Mouse (Mus musculus): Measurements from ENCODE around the gene Mnt. TPM values are rescaled to one million over a fixed set of nuclear protein-coding genes. Genes with fewer than 3 reads are reported as not detected.

Gene Mnt
- polyA plus RNA-seq, 1 experiment from 2014 or later = 5.1 TPM

DNA sequence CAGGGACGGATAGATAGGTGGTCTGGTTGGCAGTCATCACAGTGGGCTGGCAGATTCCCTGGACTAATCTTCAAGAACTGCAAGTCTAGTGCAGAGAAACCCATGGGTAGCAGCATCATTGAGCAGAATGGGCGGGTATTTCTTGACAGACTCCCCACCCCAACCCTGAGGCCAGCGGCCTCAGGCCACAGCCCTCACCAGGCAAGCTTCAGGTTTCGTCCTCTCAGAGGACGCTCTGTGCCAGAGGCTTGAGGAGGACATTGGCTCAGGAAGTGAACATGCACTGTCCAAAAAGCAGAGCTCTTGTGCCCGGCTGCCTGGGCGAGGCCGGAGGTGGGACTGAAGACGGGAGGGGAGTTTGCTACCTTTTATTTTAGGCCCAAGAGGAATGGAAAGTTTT lies 33.7 kb downstream of the Mnt start:
- H3K9ac ChIP-seq = no peak overlapping the region
- WGBS = 79% methylated on average over 9 of the region's 9 CpGs

DNA sequence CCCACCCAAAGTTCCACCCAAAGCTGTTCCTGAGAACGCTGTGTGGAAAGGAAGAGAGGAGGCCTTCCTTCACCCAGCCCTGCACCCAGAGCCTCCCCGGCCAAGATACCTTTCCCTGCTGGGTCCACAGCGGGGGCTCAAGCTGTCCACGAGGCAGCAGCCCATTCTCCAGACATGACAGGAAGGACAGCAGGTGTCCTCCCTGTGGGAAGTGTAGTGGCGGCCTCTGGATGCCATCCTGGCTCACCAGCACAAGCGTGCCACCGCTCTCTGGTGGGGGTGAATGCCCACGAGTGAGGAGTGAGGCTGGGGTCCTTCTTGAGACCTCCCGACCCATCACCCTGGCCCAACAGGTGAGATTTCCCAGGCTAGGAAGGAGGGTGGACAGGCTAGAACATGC lies 34.5 kb downstream of the Mnt start:
- Histone ChIP-seq H3K27me3 (no peaks in the 10 kb centered on the region), H3K9ac (no peak overlapping the region), H3K27ac (no peak overlapping the region), H3K36me3 (0 out of 2 replicates have a peak, but pooled peaks cover 6% of the 10 kb centered on the region), H3K4me3 (no peak overlapping the region), H3K4me2 (no peak overlapping the region), H3K4me1 (peaks cover 13% of the 10 kb centered on the region; the same call in 1 of the 2 replicates), H3K9me3 (no peaks in the 10 kb centered on the region)
- WGBS = 76% methylated on average over 9 of the region's 9 CpGs
- no peak for ATAC-seq (ENCODE audit: insufficient number of reproducible peaks, low FRiP score, low TSS enrichment, low read depth)

More for the DNA sequence above, 33.7 kb downstream of the Mnt start:
- Histone ChIP-seq H3K4me2 (no peak overlapping the region), H3K36me3 (peaks cover 11% of the 10 kb centered on the region; the same call in 1 of the 2 replicates), H3K27me3 (no peaks in the 10 kb centered on the region), H3K27ac (no peak overlapping the region), H3K4me3 (no peak overlapping the region), H3K4me1 (peaks cover 13% of the 10 kb centered on the region; the same call in 1 of the 2 replicates), H3K9me3 (no peaks in the 10 kb centered on the region)
- ATAC-seq (ENCODE audit: insufficient number of reproducible peaks, low FRiP score, low TSS enrichment, low read depth) = no peak

DNA sequence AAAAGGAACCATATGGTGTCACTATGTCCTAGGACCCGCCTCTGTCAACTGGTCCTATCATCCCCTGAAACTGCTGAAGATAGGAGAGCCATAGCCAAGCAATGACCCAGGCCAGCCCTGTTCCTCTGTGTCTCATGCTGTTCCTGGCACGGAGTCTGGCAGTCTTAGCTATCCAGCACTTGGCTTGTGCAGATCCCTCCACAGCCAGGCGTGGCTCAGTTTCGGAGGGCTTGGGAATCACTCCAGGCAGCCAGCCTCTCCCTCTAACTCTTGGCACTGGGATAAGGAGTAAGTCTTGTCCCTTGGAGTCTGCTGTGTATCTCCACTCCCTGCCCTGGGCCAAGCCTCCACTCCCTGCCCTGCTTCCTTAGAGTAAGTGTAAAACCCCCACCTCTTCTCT lies 35.9 kb downstream of the Mnt start:
- 53% methylated on average over 4 of the region's 4 CpGs for WGBS
- Histone ChIP-seq H3K9me3 (no peaks in the 10 kb centered on the region), H3K36me3 (0 out of 2 replicates have a peak, but pooled peaks cover 4% of the 10 kb centered on the region), H3K27ac (peak overlapping the region; percentile 52; the same call in 1 of the 2 replicates), H3K27me3 (no peaks in the 10 kb centered on the region), H3K4me1 (peaks cover 23% of the 10 kb centered on the region), H3K4me2 (no peak overlapping the region), H3K4me3 (no peak overlapping the region), H3K9ac (no peak overlapping the region)
- peak; percentile 41 for ATAC-seq (ENCODE audit: insufficient number of reproducible peaks, low FRiP score, low TSS enrichment, low read depth)

DNA sequence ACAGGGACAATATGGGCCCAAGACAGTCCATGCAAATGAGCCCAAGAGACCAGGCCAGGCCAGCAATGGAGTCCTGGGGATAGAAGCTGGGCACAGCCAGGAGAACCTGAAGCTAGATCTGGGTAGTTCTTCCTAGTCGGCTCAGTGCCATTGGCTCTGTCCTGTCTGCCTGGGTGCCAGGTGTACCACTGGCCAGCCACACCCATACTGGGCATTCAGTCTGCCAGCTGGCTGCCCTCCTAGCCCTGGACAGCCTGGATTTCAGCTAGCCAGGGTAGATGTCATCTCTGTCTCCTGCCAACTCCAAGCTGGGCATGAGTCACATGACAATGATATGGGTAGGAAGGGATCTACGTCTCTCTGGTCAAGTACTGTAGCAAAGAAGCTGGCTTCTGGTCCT lies 36.5 kb downstream of the Mnt start:
- Histone ChIP-seq H3K4me3 (no peak overlapping the region), H3K36me3 (0 out of 2 replicates have a peak, but pooled peaks cover 4% of the 10 kb centered on the region), H3K9ac (no peak overlapping the region), H3K4me2 (no peak overlapping the region), H3K4me1 (peaks cover 23% of the 10 kb centered on the region), H3K27me3 (no peaks in the 10 kb centered on the region), H3K9me3 (no peaks in the 10 kb centered on the region), H3K27ac (peak overlapping the region; percentile 52; the same call in 1 of the 2 replicates)
- 82% methylated on average over 2 of the region's 2 CpGs for WGBS
- no peak for ATAC-seq (ENCODE audit: insufficient number of reproducible peaks, low FRiP score, low TSS enrichment, low read depth)

DNA sequence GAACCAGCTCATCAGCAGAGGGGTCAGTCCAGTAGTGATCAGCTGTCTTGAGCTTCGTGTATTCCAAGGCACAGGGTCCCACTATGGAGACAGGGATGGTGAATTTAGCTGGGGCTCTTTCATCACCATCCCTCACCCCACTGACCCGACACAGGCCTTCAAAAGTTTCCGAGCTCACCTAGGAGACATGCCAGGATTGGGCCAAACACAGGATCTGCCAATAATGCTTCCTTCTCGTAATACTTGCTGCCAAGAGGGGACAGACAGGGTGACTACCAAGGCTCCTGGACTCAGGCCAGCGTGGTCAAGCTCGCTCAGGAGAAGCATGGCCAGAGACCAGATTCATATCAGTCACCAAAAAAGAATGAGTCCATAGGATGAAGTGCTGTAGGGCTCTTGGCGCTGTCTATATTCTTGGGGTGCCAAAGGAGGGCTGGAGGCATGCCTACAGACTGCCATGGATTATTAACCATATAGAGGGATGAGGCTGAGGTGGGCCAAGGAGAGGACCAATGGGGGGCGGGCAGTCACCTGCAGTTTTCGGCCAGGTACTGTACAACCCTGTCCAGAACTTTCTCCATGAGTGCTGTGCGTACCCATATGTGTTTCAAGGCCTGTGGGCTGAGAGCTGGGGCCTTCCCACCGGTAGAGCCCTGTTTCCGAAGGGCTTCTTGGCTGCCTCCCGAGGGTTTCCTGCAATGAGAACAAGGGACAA lies 37.5 kb downstream of the Mnt start:
- 83% methylated on average over 13 of the region's 13 CpGs for WGBS
- ATAC-seq (ENCODE audit: insufficient number of reproducible peaks, low FRiP score, low TSS enrichment, low read depth) = no peak
- Histone ChIP-seq H3K9me3 (no peaks in the 10 kb centered on the region), H3K27me3 (no peaks in the 10 kb centered on the region), H3K36me3 (0 out of 2 replicates have a peak, but pooled peaks cover 4% of the 10 kb centered on the region), H3K4me2 (no peak overlapping the region), H3K27ac (no peak overlapping the region), H3K4me3 (no peak overlapping the region), H3K9ac (no peak overlapping the region), H3K4me1 (peaks cover 23% of the 10 kb centered on the region)

DNA sequence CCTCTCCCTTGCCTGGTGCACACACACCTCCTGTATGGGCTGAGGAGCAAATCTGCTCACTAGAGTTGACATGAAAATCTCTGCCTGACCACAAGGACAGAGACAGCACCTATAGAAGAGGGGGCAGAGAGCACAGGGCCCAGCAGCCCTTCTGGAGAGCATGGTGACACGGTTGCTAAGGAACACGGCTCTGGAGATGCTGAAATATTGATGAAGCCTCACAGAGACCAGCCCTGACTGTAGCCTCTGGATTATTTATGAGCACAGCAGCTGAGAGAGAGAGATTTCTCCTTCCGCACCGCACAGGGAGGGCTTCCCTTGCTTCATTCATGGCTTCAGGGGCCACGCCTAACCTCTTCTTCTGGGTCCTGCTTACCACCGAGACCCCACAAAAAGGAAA lies 38.9 kb downstream of the Mnt start:
- 0 out of 2 replicates have a peak, but pooled peaks cover 4% of the 10 kb centered on the region for H3K36me3 ChIP-seq
- no peak overlapping the region for H3K4me2 ChIP-seq
- peaks cover 27% of the 10 kb centered on the region for H3K4me1 ChIP-seq
- no peak for ATAC-seq (ENCODE audit: insufficient number of reproducible peaks, low FRiP score, low TSS enrichment, low read depth)
- H3K27ac ChIP-seq = no peak overlapping the region
- WGBS = 84% methylated on average over 6 of the region's 6 CpGs
- no peaks in the 10 kb centered on the region for H3K9me3 ChIP-seq
- H3K4me3 ChIP-seq = no peak overlapping the region
- H3K27me3 ChIP-seq = no peaks in the 10 kb centered on the region
- no peak overlapping the region for H3K9ac ChIP-seq

DNA sequence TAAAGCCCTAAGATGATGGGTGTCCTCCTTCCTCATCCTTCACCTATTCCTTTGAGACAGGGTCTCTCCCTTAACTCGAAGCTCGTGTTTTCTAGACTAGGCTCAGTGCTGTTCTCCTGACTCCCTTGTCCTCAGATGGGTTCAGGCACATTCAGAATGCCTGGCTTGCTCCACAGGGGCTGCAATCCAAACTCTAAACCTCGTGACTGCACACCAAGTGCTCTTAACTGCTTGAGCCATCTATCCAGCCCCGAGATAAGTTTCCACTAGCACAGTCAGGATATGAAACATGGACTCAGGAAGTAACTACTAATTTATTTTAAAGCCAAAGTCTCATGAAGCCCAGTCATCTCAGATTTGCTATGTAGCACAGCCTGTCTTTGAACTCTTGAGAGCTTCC lies 39.8 kb downstream of the Mnt start:
- H3K9me3 ChIP-seq = no peaks in the 10 kb centered on the region
- no peak overlapping the region for H3K9ac ChIP-seq
- ATAC-seq (ENCODE audit: insufficient number of reproducible peaks, low FRiP score, low TSS enrichment, low read depth) = no peak
- WGBS = 60% methylated on average over 4 of the region's 4 CpGs
- H3K36me3 ChIP-seq = 0 out of 2 replicates have a peak, but pooled peaks cover 4% of the 10 kb centered on the region
- peaks cover 35% of the 10 kb centered on the region for H3K4me1 ChIP-seq
- H3K4me3 ChIP-seq = no peak overlapping the region
- no peak overlapping the region for H3K4me2 ChIP-seq
- no peaks in the 10 kb centered on the region for H3K27me3 ChIP-seq
- H3K27ac ChIP-seq = peak overlapping the region; percentile 24; the same call in 1 of the 2 replicates

DNA sequence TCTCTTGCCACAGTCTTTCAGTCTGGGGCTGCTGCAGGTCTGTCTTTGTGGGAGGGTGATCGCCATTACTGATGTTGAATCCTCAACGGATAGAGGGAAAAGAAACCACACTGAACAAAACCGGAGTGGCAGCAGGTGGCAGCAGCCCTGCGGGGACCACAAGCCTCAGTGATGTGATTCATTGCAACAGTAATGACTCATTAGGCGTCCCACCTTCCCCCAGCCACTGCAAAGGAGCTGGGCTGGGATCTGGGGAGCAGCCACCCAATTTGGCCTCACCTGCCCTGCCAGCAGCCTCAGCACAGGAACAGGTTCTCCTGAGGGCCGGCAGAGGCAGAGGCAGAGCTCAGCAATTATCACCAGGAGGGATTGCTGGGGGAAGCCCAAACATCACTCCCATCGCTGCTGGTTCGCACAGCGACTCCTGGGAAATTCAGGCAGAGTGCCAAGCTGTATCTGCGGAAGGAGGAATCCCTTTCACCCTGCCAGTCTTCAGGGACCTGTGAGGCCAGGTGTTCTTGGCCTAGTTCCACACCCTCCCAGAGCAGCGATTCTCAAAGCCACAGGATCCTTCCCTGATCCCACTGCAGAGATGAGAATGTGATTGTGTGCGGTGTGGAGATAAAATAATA lies 40.4 kb downstream of the Mnt start:
- H3K4me1 ChIP-seq = peaks cover 35% of the 10 kb centered on the region
- H3K9ac ChIP-seq = no peak overlapping the region
- no peak overlapping the region for H3K4me3 ChIP-seq
- H3K9me3 ChIP-seq = no peaks in the 10 kb centered on the region
- no peaks in the 10 kb centered on the region for H3K27me3 ChIP-seq
- 0 out of 2 replicates have a peak, but pooled peaks cover 4% of the 10 kb centered on the region for H3K36me3 ChIP-seq
- H3K27ac ChIP-seq = peak overlapping the region; percentile 24; the same call in 1 of the 2 replicates
- H3K4me2 ChIP-seq = no peak overlapping the region
- WGBS = 25% methylated on average over 12 of the region's 12 CpGs
- no peak; the same call in 1 of the 2 replicates for ATAC-seq (ENCODE audit: insufficient number of reproducible peaks, low FRiP score, low TSS enrichment, low read depth)

DNA sequence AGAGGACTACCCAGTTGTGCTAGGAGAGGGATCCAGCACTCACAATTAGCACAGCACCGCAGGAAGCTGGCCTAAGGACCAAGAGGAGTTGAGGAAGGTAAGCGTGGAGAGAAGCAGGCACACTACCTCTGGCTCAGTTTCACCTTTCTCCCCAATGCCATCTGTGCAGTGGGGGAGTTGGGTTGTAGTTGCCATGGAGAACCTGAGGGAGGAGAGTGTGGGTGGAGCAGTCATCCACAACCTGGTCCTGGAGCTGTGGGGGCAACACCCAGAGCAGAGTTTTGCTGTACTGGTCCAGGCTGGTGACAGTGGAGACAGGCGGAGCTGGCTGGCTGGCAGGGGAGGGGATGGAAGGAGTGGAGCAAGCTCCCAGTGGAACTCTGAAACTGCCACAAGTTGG lies 43.9 kb downstream of the Mnt start:
- Histone ChIP-seq H3K4me2 (no peak overlapping the region), H3K4me1 (peaks cover 32% of the 10 kb centered on the region), H3K4me3 (no peak overlapping the region), H3K36me3 (no peaks in the 10 kb centered on the region), H3K27ac (peak overlapping the region; percentile 34; the same call in 1 of the 2 replicates), H3K9me3 (no peaks in the 10 kb centered on the region), H3K9ac (no peak overlapping the region), H3K27me3 (no peaks in the 10 kb centered on the region)
- no peak for ATAC-seq (ENCODE audit: insufficient number of reproducible peaks, low FRiP score, low TSS enrichment, low read depth)
- 49% methylated on average over 3 of the region's 3 CpGs for WGBS

DNA sequence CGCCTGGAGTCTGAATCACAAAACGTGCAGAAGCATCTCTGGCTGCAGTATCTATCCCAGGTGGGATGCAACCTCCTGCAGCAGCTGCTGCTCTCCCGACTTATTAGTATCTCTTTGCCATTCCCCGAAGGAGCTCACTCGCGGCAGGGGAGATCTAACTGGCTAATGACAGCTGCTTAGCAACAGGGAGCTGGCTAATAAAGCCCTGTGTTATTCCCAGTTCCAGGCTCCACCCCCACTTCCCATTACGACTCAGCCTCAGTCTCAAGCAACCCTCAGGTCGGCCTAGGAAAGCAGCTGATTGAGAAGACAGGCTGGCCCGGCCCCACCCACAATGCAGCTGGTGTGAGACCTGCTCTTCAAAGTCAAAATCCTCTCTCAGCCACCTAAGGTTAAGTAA lies 46.1 kb downstream of the Mnt start:
- WGBS = 3% methylated on average over 9 of the region's 9 CpGs
- Histone ChIP-seq H3K36me3 (no peaks in the 10 kb centered on the region), H3K27me3 (no peaks in the 10 kb centered on the region), H3K4me3 (no peak overlapping the region), H3K27ac (no peak overlapping the region), H3K4me2 (no peak overlapping the region), H3K4me1 (peaks cover 22% of the 10 kb centered on the region), H3K9me3 (no peaks in the 10 kb centered on the region), H3K9ac (no peak overlapping the region)
- ATAC-seq (ENCODE audit: insufficient number of reproducible peaks, low FRiP score, low TSS enrichment, low read depth) = peak; percentile 57; the same call in 1 of the 2 replicates

DNA sequence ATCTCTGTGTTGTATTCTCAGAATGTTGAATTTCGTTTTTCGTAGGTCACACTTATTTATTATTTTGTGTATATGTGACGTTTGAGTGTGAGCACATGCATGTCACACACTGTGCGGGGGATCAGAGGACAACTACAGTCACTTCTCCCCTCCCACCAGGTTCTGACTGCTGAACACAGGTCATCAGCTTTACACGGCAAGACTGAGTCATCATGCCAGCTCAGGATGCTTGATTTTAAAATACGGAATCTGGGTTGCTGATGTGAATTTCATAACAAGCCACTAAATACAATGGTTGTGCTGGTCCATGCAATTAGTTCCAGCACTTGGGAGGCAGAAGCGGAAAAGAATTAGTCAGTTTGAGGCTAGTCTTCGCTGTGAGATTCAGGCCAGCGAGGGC lies 50.3 kb downstream of the Mnt start:
- H3K9ac ChIP-seq = no peak overlapping the region
- peaks cover 4% of the 10 kb centered on the region; the same call in 1 of the 2 replicates for H3K36me3 ChIP-seq
- no peak for ATAC-seq (ENCODE audit: insufficient number of reproducible peaks, low FRiP score, low TSS enrichment, low read depth)
- no peak overlapping the region for H3K27ac ChIP-seq
- H3K4me1 ChIP-seq = peaks cover 10% of the 10 kb centered on the region
- H3K4me3 ChIP-seq = no peak overlapping the region
- no peaks in the 10 kb centered on the region for H3K27me3 ChIP-seq
- 84% methylated on average over 9 of the region's 9 CpGs for WGBS
- no peak overlapping the region for H3K4me2 ChIP-seq
- no peaks in the 10 kb centered on the region for H3K9me3 ChIP-seq

DNA sequence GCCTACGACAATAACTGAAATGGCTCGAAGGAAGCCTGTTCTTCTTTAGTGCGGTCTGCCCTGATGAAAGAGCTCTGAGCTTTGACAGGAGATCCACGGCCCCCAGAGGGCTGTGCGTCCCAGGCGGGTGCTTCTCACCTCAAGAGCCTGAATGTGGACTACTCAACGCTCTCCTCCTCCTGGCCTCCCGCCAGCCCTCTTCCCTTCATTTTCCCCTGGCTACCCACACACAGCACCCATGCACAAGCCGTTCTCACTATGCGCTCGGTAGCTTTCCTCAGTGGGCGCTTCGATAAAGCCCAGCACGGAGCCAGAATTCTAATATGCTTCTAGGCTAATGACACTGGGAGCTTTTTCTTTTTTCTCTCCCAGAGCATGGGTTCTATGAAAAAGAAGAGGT lies 51.3 kb downstream of the Mnt start:
- H3K36me3 ChIP-seq = peaks cover 4% of the 10 kb centered on the region; the same call in 1 of the 2 replicates
- no peaks in the 10 kb centered on the region for H3K9me3 ChIP-seq
- 0 out of 2 replicates have a peak overlapping the region, but pooled peaks have one; percentile 6 for H3K27ac ChIP-seq
- H3K9ac ChIP-seq = no peak overlapping the region
- 70% methylated on average over 14 of the region's 14 CpGs for WGBS
- ATAC-seq (ENCODE audit: insufficient number of reproducible peaks, low FRiP score, low TSS enrichment, low read depth) = no peak
- no peaks in the 10 kb centered on the region for H3K27me3 ChIP-seq
- no peak overlapping the region for H3K4me3 ChIP-seq
- H3K4me2 ChIP-seq = no peak overlapping the region
- H3K4me1 ChIP-seq = peaks cover 2% of the 10 kb centered on the region; the same call in 1 of the 2 replicates
